Mouse (Mus musculus) cerebellum, adult 8-10 months (tissue): ENCODE data around the gene Scrn1.
A peak's percentile ranks its signal among the peaks of the same experiment; 100 is the strongest.

Source experiments
- DNase-seq: peaks from one replicate; pipeline ENCODE4 v3.0.0; 2022

Scrn1 gene

GRCm38 (mm10) chr6:54564506-54564991 lies 1.7 kb downstream of the Scrn1 start:
- peak; percentile 31 for DNase-seq

- peak; percentile 40 for DNase-seq
Observed at GRCm38 (mm10) chr6:54563561-54563960, 2.7 kb downstream of the Scrn1 start.

GRCm38 (mm10) chr6:54562018-54562809 lies 4.1 kb downstream of the Scrn1 start:
- peak; percentile 23 for DNase-seq

DNA sequence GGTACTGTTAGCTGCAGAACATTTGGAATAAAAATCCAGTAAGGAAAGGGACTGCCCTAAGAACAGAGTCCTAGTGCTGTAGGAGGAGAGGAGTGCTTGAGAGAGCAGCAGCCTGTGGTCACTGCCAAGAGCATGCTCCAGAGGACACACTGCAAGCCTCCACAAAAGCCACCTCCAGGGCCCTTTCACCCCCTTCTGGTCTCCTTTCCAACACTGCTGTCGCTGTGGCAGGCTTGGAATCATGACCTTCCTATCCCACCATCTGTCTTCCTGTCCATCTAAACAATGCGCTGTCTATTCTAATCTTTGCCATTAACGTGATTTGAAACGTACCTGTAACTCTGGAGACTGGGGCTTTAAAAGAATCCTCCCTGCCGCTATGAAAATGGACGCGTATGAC lies 7.8 kb downstream of the Scrn1 start:
- DNase-seq, result peak; percentile 62

DNA sequence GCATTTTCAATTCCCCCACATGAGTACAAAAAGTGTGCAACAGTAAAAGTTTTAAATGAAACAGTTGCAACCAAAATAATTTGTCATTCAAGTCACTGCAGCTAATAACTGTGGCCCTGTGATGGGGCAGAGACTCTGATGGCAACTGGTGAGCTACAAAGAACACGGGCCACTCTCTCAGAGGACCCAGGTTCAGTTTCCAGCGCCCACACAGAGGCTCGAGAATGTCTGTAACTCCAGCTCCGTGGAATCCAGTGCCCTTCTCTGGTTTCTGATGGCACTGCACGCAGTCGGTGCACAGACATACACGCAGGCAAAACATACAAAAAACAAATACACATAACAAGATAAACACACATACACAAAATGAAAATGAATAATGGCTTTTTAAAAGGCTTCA lies 8.6 kb downstream of the Scrn1 start:
- DNase-seq, result peak; percentile 21

- no peak for DNase-seq
Observed at GRCm38 (mm10) chr6:54555816-54556215, 10.5 kb downstream of the Scrn1 start.

GRCm38 (mm10) chr6:54554341-54555110 lies 11.8 kb downstream of the Scrn1 start:
- DNase-seq, result peak; percentile 31

DNA sequence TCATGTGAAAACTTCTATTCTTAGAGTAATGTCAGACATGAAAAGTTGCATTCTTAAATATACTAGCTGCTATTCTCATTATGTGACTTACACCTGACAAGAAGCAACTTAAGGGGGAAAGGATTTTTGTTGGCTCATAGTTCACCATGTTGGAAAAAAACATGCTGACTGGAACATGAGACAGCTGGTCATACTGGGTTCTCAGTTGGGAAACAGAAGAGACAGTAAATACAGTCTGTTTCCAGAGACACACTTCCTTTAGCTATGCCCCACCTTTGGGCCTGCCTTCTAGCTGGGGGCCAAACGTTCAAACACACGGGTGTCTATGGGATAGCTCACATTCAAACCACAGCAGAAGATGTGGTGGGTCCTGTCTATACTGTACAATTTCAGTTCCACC lies 12.7 kb downstream of the Scrn1 start:
- no peak for DNase-seq

DNA sequence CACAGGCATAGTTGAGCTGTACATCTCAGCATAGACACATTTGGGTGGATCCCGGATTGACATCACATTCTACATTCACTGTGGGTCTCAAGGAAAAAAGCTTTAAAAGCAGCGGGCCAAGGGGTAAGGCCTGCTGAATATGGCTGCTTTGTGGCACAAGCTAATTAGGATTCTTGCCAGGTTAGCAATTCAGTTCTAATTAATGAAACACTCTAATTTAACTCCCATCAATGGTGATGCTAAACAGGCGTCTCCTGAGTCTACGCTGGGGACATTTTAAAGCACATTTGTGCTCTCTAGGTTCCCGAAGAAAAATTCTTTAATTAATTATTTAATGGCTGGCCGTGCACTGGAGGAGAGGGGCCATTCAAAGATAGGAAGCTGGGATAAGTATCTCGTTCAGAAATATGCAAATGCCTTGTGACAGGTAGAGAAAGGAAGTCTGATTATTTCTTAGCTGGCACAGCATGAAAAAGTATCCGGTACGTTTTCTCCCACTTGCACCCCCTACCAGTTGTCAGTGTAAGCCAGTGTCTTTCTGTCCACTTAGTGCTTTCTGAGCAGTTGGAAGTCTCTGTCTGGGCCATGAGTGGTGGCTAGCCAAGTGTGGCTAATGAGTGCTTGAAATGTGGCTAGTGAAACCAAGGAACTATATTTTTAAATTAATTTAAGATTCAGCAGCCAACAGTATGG lies 13.4 kb downstream of the Scrn1 start:
- no peak for DNase-seq

GRCm38 (mm10) chr6:54550801-54551323 lies 15.4 kb downstream of the Scrn1 start:
- DNase-seq, result no peak

DNA sequence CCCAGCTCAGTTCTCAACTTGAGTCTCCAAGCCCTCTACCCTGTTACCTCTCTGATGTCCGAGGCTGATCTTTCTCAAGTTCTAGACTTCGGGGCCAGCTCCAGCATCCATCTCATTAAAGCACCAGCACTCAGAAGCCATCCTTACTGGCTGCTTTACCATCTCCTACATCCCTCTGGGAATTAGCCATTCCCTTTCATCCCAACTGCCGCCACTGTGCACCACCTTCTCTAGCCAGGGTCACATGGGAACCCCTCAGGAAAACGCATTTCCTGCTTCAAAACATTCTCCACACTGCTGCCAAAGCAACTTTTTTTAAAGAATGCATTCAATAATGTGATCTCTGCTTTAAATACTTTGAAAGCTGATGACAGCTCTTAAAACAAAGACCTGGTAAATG lies 17.0 kb downstream of the Scrn1 start:
- DNase-seq, result no peak

DNA sequence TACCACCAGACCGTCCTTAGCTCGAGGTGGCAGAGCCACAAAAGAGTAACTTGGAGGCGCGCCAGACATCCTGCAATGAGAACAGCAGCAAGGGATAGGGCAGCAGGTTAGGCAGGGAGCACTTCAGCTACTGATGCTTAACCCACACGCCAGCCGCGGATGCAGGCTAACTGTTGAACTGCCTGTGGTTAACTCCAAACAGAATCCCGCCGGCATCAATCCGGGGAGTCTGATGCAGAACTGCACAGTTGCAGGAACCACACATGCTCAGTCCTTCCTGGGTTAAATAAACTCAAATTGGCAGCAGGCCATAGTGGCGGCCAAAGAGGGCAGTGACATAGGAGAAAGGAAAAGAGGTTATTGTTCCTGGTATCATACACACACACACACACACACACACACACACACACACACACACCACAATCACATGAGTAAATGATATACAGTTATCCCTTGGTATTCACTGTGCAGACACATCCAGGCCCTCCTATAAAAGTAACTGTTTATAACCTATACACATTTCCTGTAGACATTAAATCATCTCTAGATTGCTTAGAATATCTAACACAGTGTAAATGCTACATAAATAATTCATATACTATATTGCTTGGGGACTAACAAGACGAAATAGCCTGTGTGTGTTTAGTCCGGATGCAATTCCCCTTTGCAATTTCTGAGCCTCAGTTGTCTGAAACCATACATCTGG lies 17.8 kb downstream of the Scrn1 start:
- peak; percentile 73 for DNase-seq

DNA sequence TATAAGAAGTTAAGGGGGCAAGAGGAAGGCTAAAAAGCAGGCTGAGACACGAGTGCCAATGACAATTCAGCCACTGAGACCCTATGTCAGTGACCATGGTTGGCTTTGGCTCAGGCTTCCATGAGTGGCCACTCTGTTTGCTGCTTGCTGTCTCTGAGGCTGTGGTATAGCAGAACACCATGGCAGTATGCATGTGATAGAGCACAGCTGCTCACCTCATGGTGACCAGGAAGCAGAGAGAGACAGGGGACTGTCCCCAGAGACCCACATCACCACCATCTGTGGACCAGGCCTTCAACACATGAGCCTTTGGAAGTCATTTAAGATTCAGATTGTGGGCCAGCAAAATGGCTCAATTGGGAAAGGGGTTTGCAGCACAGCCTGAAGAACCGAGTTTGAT lies 22.6 kb downstream of the Scrn1 start:
- no peak for DNase-seq

DNA sequence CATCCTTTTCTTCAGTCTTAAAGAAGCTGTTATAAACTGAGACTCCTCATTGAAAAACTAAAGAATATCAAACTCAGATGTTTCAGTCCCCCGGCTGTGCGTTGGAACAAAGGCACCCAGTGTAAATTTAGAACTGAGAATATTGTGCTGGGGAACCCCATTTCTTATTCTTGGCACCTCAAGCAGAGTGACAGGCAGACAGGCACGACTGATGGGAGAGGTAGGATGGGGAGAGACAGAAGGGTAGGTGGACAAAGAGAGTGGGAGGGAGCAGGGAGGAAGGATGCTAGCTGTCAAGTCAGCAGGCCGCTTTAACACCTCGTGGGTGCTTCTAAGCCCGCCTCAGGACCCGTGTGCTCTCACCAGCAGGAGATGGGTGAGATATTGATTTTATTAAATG lies 23.5 kb downstream of the Scrn1 start:
- DNase-seq, result no peak

GRCm38 (mm10) chr6:54540252-54540887 lies 25.9 kb downstream of the Scrn1 start:
- DNase-seq, result no peak

DNA sequence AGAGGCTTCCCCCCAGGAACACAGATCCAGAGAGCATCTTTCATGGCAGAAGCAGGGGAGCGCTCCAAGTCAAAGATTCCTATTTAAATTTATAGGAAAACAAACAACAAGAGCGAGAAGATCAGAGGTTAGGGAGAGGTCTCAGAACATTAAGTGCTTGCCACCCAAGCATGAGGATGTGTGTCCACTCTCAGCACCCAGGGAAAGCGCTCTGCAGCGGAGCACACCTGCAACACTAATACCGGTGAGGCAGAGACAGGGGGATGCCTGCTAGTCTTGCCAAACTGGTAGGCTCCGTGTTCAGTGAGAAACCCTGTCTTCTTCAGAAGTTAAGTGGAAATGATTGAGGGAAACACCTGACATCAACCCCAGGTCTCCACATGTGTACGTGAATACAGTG lies 26.9 kb downstream of the Scrn1 start:
- DNase-seq, result no peak

- DNase-seq, result peak; percentile 73
Observed at GRCm38 (mm10) chr6:54538773-54539173, 27.5 kb downstream of the Scrn1 start.

DNA sequence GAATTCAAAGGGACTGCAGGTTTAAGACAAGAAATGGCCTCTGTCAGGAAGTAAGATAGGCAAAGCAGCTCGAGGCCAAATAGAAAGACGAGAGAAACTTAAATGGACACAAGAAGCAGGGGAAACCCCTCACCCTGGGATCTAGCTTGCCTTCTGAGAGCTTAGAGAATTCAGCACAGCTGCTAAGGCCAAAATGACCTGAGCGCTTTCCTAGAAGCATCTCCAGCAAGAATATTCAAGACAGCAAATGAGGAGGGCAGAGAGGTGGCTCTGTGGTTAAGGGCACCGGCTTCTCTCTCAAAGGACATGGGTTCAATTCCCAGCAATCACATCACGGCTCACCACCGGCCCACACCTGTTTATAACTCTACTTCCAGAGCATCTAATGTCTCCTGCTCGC lies 29.2 kb downstream of the Scrn1 start:
- no peak for DNase-seq

DNA sequence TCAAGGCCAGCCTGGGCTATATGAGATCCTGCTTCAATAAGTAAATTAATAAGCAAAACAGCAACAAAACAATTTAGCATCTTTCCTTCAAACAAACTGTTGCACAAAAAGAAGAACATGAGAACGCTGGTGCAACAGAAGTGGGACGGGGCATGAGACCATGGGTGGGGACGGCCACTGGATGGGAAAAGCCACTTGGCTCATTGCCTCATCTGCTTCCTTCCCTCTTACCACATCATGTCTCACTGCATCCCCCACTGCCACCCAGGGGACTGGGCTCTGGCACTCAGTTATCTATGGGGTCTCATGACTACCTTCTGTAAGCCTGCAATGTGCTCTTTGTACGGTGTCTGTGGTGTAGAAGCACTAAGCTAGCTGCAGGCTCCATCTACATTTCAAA lies 30.8 kb downstream of the Scrn1 start:
- no peak for DNase-seq

- DNase-seq, result no peak
Observed at GRCm38 (mm10) chr6:54531048-54531481, 35.2 kb downstream of the Scrn1 start.

DNA sequence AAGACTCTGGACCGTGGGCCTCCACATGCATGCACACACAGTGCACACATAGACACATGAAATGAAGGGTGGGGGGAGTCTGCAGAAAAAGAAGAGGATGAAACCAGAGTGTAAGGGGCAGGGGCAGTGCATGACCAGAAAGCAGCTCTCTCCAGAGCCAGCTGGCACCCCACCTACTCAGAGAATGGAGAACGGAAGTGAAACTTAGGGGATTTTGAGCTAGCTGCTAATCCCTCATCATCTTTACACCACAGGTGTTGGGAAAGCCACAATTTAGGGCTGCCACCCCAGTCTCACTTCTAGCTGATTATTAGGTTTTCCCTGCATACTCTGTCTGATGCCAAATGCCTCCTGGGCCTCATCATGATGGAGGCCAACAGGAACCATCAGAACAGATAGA lies 36.1 kb downstream of the Scrn1 start:
- DNase-seq, result no peak

GRCm38 (mm10) chr6:54528666-54529065 lies 37.6 kb downstream of the Scrn1 start:
- no peak for DNase-seq
